Mouse (Mus musculus) layer of hippocampus, postnatal 36 days (tissue): Measurements from ENCODE around the gene Tnpo1. TPM values are rescaled to one million over a fixed set of nuclear protein-coding genes. Genes with fewer than 3 reads are reported as not detected.
A peak's percentile ranks its signal among the peaks of the same experiment; 100 is the strongest.

Experiments
- DNase-seq, 2 experiments: peaks; one replicate each; pipeline ENCODE4 v3.0.0; 2022
- total RNA-seq, 2 experiments: library from RNA; stranded (reverse); gene quantifications; 2 replicates each; pipeline ENCODE4 v1.2.3; 2021

Tnpo1 gene
- total RNA-seq, 2 experiments from 2014 or later, result 61.4 to 74.3 TPM

DNA sequence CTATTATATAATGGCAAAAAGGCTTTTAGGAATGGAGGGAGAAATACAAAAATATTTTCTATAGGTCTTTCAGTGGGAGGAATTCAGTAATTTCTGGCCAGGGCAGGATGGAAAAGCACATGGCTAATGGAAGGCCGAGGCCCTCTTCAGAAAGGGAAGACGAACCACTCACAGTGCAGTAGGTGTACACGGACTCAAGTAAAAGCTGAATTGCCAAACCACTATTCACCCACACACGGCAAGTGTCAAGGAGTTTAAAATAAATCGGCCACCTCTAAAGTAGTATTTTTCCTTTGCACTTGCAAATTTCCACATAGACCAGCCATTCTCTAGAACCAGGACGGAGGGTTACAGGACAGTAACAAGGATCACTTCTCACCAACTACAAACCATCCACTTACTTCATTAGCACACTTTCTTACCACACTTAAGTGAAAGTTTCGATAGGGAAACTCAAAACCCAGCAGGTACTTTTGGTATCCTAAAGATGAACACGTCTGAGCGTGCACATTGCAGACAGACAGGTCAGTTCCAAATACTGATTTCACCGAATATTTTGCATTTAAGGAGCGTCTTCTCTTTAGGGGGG, 1.2 kb downstream of the Tnpo1 start:
- no peak for DNase-seq

DNA sequence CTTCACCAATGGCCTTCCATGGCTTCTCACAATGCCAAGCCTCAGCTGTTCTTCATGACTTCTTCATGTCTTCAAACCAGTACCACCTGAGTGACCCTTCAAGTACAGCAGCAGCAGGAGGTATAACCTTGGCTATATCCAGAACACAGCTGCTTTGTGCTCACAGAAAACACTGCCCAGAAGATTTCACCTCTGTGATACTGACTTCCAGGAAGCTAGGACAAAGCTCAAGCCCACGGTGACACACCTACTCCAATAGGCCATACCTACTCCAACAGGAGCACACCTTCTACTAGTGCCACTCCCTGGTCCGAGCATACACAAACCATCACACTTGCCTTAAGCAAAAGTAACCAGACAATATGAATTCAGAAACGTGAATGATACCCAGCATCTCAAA, 3.4 kb downstream of the Tnpo1 start:
- no peak for DNase-seq

DNA sequence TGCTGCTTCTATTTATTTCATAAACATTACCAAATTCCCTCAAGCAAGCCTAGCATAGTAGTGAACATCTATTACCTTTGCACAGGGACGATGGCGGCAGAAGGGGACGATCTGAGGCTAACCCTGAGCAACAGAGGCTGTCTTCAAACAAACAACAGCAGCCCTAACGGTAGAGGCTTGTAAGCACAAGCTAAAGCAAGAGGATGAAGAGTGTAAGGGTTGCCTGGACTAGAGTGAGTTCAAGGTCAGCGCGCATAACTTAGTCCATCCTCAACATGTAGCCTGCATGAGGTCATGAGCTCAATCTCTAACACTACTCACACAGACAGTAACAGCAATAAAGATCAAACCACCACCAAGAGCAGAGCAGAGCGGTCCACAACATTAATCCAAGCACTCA, 4.9 kb downstream of the Tnpo1 start:
- no peak for DNase-seq

DNA sequence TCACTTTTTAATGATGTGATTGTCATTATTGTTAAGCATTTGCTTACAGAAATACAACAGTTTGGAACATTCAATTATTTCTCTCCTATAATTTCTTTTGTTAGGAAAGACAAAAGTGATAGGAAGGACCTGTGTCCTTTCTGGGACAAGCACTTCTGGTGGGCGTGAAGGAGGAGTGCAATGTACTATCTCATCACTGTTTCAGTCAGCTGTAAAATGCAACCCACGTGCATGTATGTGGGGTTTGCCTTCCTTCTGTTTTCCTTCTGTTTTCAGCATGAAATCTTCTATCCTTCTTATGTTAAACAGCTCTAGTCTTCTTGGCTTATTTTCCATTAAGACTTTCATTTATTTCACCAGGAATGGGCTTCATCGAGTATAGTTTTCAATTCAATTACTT, 5.9 kb downstream of the Tnpo1 start:
- DNase-seq, result no peak

DNA sequence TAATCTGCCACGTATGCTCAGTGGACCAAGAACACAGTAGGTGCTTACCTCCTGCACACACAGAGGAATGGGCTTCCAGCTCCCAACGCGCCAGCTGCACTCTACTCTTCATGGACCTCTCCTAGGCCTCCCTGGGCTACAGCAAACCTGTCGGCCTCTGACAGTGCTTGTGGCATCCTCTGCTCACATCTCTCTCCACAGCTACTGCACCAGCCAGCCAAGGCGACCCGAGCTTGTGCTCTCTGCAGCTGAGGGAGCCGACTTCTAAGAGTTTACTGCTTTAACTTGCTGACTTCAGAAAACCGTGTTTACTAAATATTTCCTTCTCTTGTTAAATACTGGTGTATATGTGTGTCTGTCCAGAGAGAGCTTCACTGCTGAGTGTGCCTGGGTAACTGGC, 6.5 kb downstream of the Tnpo1 start:
- DNase-seq, result no peak

DNA sequence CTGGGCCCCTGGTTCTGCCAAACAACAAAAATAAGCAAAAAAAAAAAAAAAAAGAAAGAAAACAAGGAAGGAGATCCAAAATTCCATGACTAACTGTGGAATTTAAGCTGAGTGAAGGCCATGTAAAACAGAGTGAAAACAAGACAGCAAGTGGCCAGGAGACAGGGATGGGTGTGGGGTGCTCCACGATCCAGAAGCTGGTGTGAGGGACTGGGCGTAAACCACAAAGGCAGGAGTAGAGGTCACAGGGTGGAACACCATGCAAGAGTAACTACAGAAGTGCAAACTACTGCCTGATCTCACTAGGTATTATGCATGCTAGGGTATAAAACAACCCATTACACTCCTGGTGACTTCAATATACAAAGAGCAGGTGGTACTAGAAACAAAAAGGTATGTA, 8.3 kb downstream of the Tnpo1 start:
- no peak for DNase-seq

DNA sequence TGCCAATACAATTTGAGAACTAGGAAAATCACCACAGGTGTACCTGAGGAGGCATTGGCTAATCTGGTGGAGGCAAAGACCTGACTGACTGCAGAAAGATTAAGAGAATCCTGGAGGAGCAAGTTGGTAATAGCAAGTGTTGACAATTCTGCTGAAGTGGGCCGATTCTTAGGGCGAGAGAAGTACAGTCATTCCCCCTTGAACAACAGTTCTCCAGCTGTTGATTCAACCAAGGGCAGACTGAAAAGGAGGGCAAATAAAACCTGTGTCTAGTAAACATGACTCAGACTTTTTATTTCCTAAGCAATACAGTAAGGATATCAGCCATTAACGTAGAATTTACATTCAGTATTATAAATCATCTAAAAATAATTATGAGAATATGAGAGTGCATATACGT, 10.6 kb downstream of the Tnpo1 start:
- no peak for DNase-seq

DNA sequence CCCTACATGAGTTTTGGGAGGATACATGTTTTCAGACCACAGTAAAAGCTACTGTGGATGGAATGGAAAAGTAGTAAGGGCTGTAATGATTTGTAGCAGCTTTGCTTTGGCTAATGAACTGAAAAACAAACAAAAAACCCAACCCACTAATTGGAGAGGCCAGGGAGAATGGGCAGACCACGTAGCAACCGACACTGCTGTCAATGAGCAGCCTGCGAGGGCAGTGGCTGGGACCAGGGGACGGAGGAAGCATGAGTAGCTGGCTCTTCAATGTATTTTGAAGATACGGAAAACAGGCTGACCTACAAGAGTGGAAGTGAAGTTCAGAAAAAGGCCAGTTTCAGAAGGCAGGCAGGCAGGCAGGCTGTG, 11.4 kb downstream of the Tnpo1 start:
- DNase-seq, result no peak

DNA sequence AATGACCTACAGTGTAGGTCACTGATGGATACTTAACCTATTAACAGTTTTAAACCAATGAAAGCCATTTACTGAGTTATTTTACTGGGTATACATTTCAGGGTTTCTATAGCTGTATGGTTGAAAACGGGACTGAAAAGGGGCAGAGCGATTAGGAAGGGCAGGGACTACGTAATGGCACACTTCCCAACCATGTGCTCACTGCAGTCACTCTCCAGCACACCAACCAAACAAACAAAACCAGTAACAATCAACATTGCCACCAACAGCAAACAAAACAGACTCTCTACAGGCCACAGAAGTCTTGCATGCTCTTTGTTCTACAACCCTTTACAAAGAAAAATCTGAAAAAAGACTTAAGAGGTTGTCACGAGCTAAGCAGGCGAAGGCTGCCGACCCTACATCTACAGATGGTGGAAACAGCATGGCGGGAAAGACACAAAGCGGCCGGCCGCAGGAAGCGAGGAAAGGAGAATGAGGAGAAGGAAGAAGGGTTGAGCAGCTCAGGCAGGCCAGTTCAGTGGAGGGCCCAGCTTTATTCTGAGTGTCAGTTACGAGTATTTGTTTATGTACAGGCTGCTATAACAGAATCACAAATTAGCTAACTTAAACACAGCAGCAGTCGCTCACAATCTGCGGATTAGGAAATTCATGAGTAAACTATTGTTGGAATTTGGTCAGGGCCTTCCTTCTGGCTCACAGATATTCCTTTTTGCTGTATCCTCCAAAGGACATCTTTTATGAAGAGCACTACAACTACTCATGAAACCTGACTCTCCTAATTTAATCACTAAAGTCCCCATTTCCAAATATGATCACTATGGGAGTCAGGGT, 12.0 kb downstream of the Tnpo1 start:
- DNase-seq, result no peak

DNA sequence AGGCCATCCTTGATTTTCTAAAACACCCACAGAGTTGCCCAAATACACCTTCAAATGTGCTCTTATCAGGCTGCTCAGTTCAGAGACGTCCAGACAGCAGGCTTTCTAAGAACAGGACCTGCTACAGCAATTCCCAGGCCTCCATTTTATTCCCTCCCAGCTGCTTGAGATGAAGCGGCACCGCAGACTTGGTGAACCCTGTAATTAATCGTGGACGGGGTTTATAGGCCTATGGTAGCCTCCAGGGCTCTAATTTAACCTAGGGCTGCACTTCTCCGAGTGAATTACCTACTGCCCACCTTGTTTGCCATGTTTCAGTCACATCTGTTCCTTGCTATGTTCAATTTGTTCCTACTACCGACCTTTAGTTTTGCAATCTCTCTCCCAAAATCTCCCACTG, 13.0 kb downstream of the Tnpo1 start:
- DNase-seq, result no peak

DNA sequence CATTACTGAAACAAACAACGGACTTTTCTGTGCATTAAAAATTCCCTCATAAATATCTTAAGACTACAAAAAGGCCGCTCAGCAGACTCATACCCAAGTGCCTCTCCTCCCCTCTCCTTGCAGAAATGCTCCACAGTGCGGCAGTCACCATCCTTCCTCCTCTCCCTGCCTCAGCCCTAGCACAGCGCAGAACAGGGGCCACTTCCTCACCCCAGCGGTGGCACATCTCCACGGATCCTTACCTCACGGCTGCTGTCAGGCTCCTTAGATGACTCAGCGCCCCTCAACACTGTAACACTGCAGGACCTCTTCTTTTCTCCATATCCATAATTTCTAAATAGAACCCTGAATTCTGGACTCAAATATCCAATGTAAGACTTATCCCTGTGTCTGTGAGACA, 13.6 kb downstream of the Tnpo1 start:
- no peak for DNase-seq

DNA sequence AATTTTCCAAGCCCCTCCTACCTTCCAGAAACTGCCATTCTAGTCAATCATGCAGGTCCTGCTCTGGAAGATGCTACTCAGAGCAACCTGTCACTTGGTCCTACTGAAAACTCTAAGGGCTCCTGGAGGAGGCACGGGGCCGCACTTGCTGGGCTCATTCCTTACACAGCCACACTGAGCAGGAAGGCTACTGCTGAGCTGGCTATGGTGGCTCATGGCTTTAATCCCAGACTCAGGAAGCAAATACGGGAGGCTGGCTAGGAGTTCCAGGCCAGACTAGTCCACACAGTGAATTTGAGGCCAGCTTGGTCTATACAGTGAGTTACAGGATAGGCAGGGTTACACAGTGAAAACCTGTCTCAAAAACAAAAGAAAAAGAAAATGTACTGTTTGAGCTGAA, 15.4 kb downstream of the Tnpo1 start:
- DNase-seq, result no peak

DNA sequence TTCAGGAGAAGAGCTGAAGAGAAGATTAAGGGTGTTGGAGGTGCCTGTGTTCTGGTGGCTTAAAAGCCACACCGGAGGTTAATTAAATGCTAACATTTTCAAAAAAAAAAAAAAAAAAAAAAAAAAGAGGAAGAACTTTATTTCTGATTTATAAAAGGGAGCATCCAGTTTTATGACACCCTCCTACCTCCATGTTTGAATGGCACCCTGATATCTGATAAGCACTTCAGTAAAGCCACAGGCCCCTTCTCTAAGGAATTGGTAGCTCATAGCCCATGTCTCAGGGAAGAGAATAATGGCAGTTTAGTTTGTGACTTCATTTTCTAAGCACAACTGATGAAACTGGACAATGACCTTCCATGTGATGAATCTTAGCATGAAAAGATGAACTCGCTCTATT, 21.6 kb downstream of the Tnpo1 start:
- no peak for DNase-seq

DNA sequence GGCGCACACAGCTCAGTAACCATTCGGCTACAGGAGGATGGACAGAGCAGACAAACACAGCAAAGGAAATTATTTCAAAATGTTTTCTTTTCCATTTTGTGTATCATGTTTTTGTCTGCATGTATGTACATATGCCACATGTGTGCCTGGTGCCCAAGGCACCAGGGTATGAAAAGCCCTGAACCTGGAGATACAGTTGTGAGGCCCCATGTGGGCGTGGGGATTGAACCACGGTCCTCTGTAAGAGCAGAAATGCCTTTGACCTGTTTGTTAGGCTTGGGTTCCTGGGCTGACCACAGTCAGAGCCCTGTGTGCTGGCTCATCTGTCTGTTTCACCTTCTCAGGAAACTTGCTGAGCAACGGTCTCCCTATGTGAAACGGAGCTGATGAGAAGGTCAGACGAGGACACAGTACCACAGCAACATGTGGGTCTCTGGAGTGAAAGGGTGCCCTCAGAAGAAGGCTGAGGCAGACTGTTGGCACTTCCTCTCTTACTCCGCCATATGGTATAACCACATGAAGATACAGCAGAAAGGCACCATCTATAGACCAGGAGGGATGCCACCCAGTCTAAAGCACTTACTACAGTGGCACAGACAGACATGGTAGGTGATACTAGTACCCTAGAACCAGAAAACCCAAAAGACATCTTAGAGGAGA, 23.7 kb downstream of the Tnpo1 start:
- no peak for DNase-seq

DNA sequence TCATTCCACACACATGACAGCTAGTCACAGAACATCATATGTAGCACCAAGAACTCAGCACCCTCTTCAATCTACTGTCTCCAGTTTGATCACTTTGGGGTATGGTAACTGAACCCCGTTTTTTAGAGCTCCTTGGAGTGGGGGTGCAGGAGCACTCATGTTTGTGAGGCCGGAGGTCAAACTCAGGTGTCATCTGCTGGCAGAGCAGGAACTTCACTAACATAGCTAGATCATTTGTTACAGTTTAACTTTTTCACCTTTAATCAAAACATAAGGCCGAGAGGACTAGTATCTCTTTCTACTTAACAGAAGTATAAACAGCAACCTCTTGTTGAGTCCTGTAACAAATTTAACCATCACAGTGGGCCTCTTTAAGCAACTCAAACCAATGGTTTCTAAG, 26.6 kb downstream of the Tnpo1 start:
- no peak for DNase-seq

DNA sequence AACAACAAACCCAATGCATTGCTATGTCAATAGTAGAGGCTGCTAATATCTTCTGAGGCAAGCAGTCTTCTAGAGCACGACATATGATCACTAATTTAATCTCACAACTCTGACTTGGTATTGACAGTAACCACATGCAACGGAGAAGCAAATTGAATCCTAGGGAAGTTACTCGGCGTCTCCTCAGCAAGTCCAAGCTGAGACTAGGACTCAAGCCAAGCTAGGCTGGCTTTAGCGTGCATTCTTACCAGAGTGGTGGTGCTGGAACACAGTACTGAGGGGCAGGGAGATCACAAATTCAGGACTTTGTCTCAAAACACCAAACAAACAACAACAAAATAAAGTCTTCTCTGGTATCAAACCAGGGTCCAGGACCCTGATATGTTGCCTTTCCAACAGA, 28.6 kb downstream of the Tnpo1 start:
- no peak for DNase-seq

DNA sequence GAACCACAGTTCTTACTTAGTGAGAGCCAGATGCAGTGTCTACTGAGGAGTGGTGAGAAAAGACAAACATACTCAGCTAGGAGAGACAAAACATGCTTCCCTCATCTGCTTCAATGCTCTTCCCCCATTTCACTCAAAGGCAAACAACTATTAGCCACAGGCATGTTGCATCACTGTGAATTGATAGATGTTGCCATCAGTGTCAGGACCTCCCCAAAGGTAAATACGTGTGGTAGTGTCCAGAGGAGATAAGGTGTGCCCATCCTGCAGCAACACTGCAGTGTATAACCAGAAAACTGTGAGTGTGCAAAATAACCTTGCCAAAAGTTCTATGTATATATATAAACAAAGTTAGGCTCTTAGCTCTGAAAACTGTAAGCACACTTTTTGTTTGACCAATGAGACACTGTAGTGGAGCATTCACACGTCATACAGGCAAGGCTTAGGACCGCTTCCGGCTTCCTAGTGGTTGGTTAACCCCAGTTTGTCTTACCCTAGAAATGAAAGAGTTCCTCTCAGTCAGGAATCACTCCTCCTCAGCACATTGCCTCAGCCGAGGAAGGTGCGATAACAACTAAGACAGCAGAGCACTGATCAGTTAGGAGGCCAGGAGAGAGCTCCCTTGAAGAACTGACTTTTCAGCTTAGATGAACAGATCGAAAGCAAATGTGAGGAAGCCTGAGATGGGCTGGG, 29.6 kb downstream of the Tnpo1 start:
- DNase-seq, result no peak

DNA sequence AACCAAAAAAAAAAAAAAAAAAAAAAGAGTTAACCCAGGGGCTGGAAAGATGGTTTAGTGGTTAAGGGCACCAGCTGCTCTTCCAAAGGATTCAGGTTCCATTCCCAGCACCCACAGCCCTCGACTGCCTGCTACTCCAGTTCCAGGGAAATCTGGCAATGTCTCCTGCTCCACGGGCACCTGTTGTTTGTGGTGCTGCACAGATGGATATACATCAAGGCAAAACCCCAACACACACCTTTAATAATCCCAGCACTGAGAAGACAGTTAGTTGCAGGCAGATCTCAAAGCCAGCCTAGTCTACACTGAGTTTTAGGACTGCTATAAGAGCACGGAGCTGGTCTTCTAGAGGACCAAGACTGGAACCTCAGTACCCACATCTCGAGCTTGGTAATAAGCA, 30.2 kb downstream of the Tnpo1 start:
- DNase-seq, result no peak

DNA sequence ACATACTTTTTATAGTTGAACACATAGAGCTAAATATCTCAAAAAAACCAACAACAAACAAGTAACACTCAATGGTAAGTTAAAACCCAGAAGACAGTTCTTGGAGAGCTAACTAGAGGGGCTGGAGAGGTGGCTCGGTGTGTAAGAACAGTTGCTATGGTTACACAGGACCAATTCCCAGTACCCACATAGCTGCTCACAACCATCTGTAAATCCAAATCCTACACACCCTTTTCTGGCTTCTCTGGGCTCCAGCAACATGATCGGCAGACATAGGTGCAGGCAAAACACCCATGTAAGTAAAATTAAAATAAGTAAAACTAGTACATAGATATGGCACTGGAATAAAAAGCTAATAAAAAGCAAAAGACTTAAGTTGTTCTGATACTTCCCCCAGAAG, 31.3 kb downstream of the Tnpo1 start:
- no peak for DNase-seq

DNA sequence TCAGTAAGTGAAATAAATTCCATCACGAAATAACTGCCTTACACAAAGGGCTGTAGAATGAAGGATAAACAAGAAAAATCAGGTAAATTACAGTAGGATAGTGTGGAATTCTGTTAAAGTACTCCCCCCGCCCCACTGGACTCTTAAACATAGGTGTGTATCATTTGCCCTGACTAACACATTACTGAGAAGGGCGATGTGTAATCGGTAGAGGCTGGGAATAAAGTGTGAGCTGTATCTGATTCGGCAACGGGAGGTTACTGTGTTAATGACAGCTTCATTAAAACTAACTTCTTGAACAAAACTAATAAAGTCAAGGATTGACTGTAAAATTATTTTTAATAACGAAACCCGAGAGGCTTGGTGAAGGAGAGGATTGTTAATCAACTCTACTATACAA, 34.7 kb downstream of the Tnpo1 start:
- no peak for DNase-seq

DNA sequence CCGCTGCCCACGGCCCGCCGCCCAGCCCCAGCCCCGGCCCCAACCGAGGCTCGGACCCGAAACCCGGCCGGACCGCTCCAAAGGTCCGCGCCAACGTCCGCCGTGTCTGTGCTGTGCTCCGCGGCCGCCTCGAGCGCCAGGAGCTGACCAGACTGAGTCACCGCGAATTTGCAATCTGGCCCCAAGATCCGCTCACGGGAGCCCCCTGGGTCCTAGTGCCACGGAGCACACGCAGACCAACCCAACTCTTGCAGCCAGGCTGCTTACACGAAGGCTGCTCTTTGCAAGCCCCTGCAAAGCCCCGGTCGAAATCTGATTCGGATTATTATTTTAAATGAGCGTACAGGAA, 35.3 kb downstream of the Tnpo1 start:
- peak; percentile 82 to 85 for DNase-seq

DNA sequence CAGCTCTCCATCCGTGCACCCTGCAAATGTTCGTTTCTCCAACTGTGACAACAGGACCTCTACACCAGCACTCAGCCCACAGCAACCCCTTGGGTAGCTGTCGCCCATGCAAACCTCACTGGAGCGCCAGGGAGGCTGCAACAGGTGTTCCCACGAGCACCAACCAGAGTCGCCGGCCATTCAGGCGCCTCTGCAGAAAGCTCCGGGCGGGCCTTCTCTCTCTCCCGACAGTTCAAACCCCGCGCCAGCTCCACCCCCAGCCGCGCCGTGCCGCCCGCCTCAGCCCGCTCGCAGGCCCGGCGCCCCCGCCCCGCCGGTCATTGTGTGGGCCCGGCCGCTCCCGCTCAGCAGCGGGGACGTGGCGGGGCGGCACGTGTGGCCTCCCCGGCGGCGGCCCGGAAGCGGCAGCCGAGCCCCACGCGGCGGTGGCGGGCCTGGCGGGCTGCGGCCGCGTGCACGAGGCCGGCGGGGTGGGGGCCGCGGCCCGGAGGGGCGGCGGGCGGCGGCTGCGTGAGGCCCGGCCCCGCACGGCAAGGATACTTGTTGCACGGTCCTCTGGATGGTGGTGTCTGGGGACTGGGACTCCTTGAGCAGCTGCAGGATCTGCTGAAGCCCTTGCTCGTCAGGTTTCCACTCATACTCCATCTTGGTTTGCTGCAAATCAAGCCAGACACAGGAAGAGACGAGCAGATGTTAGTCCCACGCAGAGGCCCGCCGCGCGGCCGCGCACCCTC, 35.9 kb downstream of the Tnpo1 start:
- peak; percentile 34 to 59 for DNase-seq

DNA sequence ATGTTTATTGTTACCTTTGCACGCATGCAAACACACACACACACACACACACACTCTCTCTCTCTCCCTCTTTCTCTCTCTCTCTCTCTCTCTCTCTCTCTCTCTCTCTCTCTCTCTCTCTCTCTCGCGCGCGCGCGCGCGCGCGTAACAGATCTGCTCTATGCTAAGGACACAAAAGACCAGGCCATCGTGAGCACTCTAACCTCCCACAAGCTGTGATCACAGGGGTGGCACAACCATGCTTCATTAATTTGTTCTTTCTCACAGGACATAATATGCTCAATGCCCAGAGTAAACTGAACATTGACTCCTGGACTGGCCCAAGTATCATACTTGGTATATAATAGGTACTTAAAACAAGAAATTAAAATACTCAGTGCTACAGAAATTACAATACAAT, 37.0 kb downstream of the Tnpo1 start:
- no peak for DNase-seq
